Mouse (Mus musculus) liver, embryonic 11.5 days (tissue): Measurements from ENCODE around the gene Med12. TPM values are rescaled to one million over a fixed set of nuclear protein-coding genes. Genes with fewer than 3 reads are reported as not detected.

Experiments
- ATAC-seq: fragments of 200-750 bp; cut with Nextera tagmentation; replicated peaks from 2 replicates; pipeline ENCODE4 v1.8.0; 2017; ENCODE audit warnings: moderate number of reproducible peaks, mild to moderate bottlenecking, moderate TSS enrichment, moderate library complexity; ENCODE audit not compliant: low FRiP score
- DNase-seq: peaks from one replicate; pipeline ENCODE4 v3.0.0-alpha.2; 2017; ENCODE audit warnings: low spot score
- H3K27ac ChIP-seq: fragments of 300-500 bp; sonication (generic); 2 replicates; pipeline ENCODE4 v1.5.1; 2014; ENCODE audit warnings: mild to moderate bottlenecking, low read depth, low read length, control low read depth
- H3K27me3 ChIP-seq: fragments of 300-500 bp; sonication (generic); replicated peaks from 2 replicates; pipeline ENCODE4 v1.6.1; 2014; ENCODE audit warnings: low read length, mixed read lengths; ENCODE audit not compliant: control insufficient read depth, insufficient read depth
- H3K36me3 ChIP-seq: fragments of 300-500 bp; sonication (generic); 2 replicates; pipeline ENCODE4 v1.6.1; 2014; ENCODE audit warnings: mild to moderate bottlenecking, low read length, moderate library complexity, mixed read lengths; ENCODE audit not compliant: control insufficient read depth, insufficient read depth
- H3K4me1 ChIP-seq: fragments of 300-500 bp; sonication (generic); replicated peaks from 2 replicates; pipeline ENCODE4 v1.6.1; 2014; ENCODE audit warnings: low read length, mixed read lengths; ENCODE audit not compliant: control insufficient read depth, insufficient read depth
- H3K4me2 ChIP-seq: fragments of 300-500 bp; sonication (generic); 2 replicates; pipeline ENCODE4 v1.6.1; 2014; ENCODE audit warnings: mild to moderate bottlenecking, control low read depth, moderate library complexity
- H3K4me3 ChIP-seq: fragments of 300-500 bp; sonication (generic); 2 replicates; pipeline ENCODE4 v1.5.1; 2014; ENCODE audit warnings: low read depth, low read length, control low read depth
- H3K9ac ChIP-seq: fragments of 300-500 bp; sonication (generic); 2 replicates; pipeline ENCODE4 v1.6.1; 2014; ENCODE audit warnings: low read depth, low read length, control low read depth
- H3K9me3 ChIP-seq: fragments of 300-500 bp; sonication (generic); 2 replicates; pipeline ENCODE4 v1.6.1; 2016; ENCODE audit warnings: low read length, inconsistent platforms, mixed read lengths; ENCODE audit not compliant: control insufficient read depth
- WGBS: fragments of 180-500 bp; shearing (Covaris S2); extraction: QIAGEN DNeasy Blood & Tissue Kit; methylation state at CpG from one replicate; pipeline ENCODE4 v1.1.7; 2014; 5-methylcytosine and 5-hydroxymethylcytosine counted together
- polyA plus RNA-seq: library from polyadenylated mRNA; unstranded; fragments of >200 nt; fragmentation: Nextera tagmentation; extraction: Ambion mirVana; gene quantifications from 2 replicates; pipeline ENCODE4 v1.2.1, GENCODE M21; 2014

Med12 gene
- polyA plus RNA-seq, result 36.5 and 41.1 TPM in 2 replicates

- peak within 1 kb of the TSS; percentile 61 for H3K4me2 ChIP-seq
- WGBS, result 15% methylated on average over 52 of the region's 54 CpGs
- H3K9ac ChIP-seq, result peak within 1 kb of the TSS; percentile 80
- no peaks in the 10 kb centered on the region for H3K9me3 ChIP-seq
- ATAC-seq (peak; percentile 97), DNase-seq (peak; percentile 84)
- H3K36me3 ChIP-seq, result peaks cover 6% of the 10 kb centered on the region; the same call in 1 of the 2 replicates
- no peaks in the 10 kb centered on the region for H3K4me1 ChIP-seq
- peak within 1 kb of the TSS; percentile 64 for H3K4me3 ChIP-seq
- H3K27me3 ChIP-seq, result no peaks in the 10 kb centered on the region; the same call in none of the 2 replicates
- H3K27ac ChIP-seq, result peak within 1 kb of the TSS; percentile 75
Measured at GRCm38 (mm10) chrX:101273875-101274738, at the start of gene Med12. Gene Med12 (plus strand): TSS chrX:101274030.

- H3K27ac ChIP-seq, result no peak overlapping the region
- H3K4me1 ChIP-seq, result no peaks in the 10 kb centered on the region
- ATAC-seq (no peak), DNase-seq (no peak)
- no peaks in the 10 kb centered on the region for H3K9me3 ChIP-seq
- H3K4me3 ChIP-seq, result no peak overlapping the region
- whole genome bisulfite sequencing, result 19% methylated on average over 1 of the region's 1 CpGs
- peaks cover 6% of the 10 kb centered on the region; the same call in 1 of the 2 replicates for H3K27me3 ChIP-seq
- H3K9ac ChIP-seq, result no peak overlapping the region
- H3K36me3 ChIP-seq, result no peaks in the 10 kb centered on the region
- H3K4me2 ChIP-seq, result no peak overlapping the region
Measured at GRCm38 (mm10) chrX:101245011-101245410, 28.8 kb upstream of the Med12 start.

GRCm38 (mm10) chrX:101253952-101254729, 19.7 kb upstream of the Med12 start, which contains the start of gene Foxo4:
Gene Foxo4 (plus strand): TSS chrX:101254528.
- H3K4me2 ChIP-seq, result peak within 1 kb of the TSS; percentile 66
- no peaks in the 10 kb centered on the region for H3K36me3 ChIP-seq
- WGBS, result 13% methylated on average over 46 of the region's 47 CpGs
- peak within 1 kb of the TSS; percentile 52 for H3K4me3 ChIP-seq
- 0 out of 2 replicates have a peak within 1 kb of the TSS, but pooled peaks have one; percentile 16 for H3K27ac ChIP-seq
- H3K9ac ChIP-seq, result peak within 1 kb of the TSS; percentile 71
- no peaks in the 10 kb centered on the region; the same call in 1 of the 2 replicates for H3K27me3 ChIP-seq
- ATAC-seq (peak; percentile 92), DNase-seq (peak; percentile 78)
- H3K9me3 ChIP-seq, result no peaks in the 10 kb centered on the region
- no peaks in the 10 kb centered on the region; the same call in 1 of the 2 replicates for H3K4me1 ChIP-seq

- ATAC-seq (peak; percentile 42), DNase-seq (no peak)
- H3K4me3 ChIP-seq, result peak overlapping the region; percentile 52
- no peaks in the 10 kb centered on the region; the same call in 1 of the 2 replicates for H3K4me1 ChIP-seq
- H3K27ac ChIP-seq, result 0 out of 2 replicates have a peak overlapping the region, but pooled peaks have one; percentile 16
- WGBS, result 10% methylated on average over 26 of the region's 26 CpGs
- peak overlapping the region; percentile 71 for H3K9ac ChIP-seq
- H3K27me3 ChIP-seq, result no peaks in the 10 kb centered on the region; the same call in 1 of the 2 replicates
- no peaks in the 10 kb centered on the region for H3K9me3 ChIP-seq
- H3K4me2 ChIP-seq, result peak overlapping the region; percentile 66
- H3K36me3 ChIP-seq, result no peaks in the 10 kb centered on the region
Measured at GRCm38 (mm10) chrX:101254740-101255139, 19.1 kb upstream of the Med12 start.

- ATAC-seq, result no peak
- Histone ChIP-seq H3K4me1 (peaks cover 9% of the 10 kb centered on the region; the same call in 1 of the 2 replicates), H3K9me3 (no peaks in the 10 kb centered on the region), H3K27ac (no peak overlapping the region), H3K4me3 (no peak overlapping the region), H3K36me3 (no peaks in the 10 kb centered on the region), H3K9ac (no peak overlapping the region), H3K4me2 (no peak overlapping the region; the same call in 1 of the 2 replicates), H3K27me3 (no peaks in the 10 kb centered on the region; the same call in 1 of the 2 replicates)
- DNase-seq, result no peak
- WGBS, result 78% methylated on average over 13 of the region's 13 CpGs
Measured at GRCm38 (mm10) chrX:101256603-101257002, 17.2 kb upstream of the Med12 start.

- Histone ChIP-seq H3K36me3 (no peaks in the 10 kb centered on the region), H3K27me3 (no peaks in the 10 kb centered on the region; the same call in 1 of the 2 replicates), H3K27ac (peak overlapping the region; percentile 56), H3K4me2 (peak overlapping the region; percentile 45), H3K4me1 (peaks cover 9% of the 10 kb centered on the region; the same call in 1 of the 2 replicates), H3K4me3 (no peak overlapping the region), H3K9me3 (no peaks in the 10 kb centered on the region), H3K9ac (no peak overlapping the region)
- ATAC-seq, result peak; percentile 60
- 14% methylated on average over 11 of the region's 13 CpGs for WGBS
- peak; percentile 55 for DNase-seq
Measured at GRCm38 (mm10) chrX:101260441-101261325, 13.1 kb upstream of the Med12 start.

GRCm38 (mm10) chrX:101263892-101264291, 9.9 kb upstream of the Med12 start, which contains the start of gene Gm614:
Gene Gm614 (minus strand): TSS chrX:101263992.
- H3K4me1 ChIP-seq, result peaks cover 9% of the 10 kb centered on the region
- no peak for ATAC-seq
- H3K9ac ChIP-seq, result no peak within 1 kb of the TSS
- H3K4me3 ChIP-seq, result no peak within 1 kb of the TSS
- no peaks in the 10 kb centered on the region for H3K36me3 ChIP-seq
- no peaks in the 10 kb centered on the region; the same call in 1 of the 2 replicates for H3K27me3 ChIP-seq
- H3K4me2 ChIP-seq, result no peak within 1 kb of the TSS
- no peak within 1 kb of the TSS for H3K27ac ChIP-seq
- H3K9me3 ChIP-seq, result no peaks in the 10 kb centered on the region
- 90% methylated on average over 1 of the region's 1 CpGs for WGBS
- no peak for DNase-seq
